8 mouse cellular contexts compared by ENCODE assay signal in the genomic region with DNA sequence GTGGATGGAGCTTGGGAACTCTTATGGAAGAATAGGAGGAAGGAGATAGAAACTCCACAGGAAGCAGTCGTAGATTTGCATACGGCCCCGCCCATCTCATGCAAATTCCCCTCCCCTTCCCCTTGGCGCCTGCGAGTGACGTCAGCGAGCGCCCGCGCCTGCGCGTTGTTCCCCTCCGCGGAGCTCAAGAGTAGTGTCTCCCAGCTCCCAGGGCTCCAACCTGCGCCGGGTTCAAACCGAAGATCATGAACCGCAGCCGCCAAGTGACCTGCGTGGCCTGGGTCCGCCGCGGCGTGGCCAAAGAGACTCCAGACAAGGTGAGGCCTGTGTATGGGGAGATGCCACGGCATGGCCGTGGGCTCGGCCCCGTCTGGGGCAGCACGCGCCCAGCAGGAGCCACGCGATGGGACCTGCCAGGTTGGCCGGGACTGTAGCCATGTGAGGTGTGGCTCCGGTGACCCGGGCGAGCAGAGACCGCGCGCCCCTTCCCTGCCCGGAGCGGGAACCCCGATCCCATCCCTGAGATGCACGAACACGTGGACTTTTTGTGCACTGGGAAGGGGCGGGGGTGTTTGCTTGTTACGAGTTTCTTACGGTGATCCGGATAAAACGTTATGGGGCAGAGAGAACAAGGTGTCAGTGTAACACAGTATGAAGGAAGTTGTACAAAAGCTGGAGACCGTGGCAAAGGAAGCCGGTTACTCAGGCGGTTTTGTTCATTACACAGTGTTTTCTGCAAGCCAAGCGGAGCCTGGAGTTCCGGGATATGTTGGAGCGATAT. TPM values are rescaled to one million over a fixed set of nuclear protein-coding genes. Genes with fewer than 3 reads are reported as not detected.
DNase-seq lines count a peak whose midpoint lies in the region; ATAC-seq and TF ChIP-seq lines count a peak whose summit lies in the region.

No protein-coding gene starts in this region.

- ATAC-seq in heart, embryonic 15.5 days (replicated peaks; ENCODE audit: insufficient number of reproducible peaks, insufficient read depth, low FRiP score, low read depth) = peak; percentile 92
- ATAC-seq in liver, embryonic 14.5 days (ENCODE audit: insufficient read depth) = peak; percentile 90
- ATAC-seq in neural tube, embryonic 11.5 days (ENCODE audit: insufficient read depth, low FRiP score, low TSS enrichment) = peak; percentile 90
- peak; percentile 97 for ATAC-seq in stomach, postnatal 0 days (ENCODE audit: low FRiP score, low TSS enrichment)

- H3K4me3 ChIP-seq in forebrain, embryonic 10.5 days = peak overlapping the region; percentile 98
- peak overlapping the region; percentile 82 for H3K4me3 ChIP-seq in heart, embryonic 15.5 days
- peak overlapping the region; percentile 79 to 82 for H3K4me3 ChIP-seq in liver, embryonic 14.5 days (ENCODE audit: insufficient read depth in 1 of 2, low read depth in 2 of 2, low read length in 2 of 2)
- peak overlapping the region; percentile 90 for H3K4me3 ChIP-seq in neural tube, embryonic 11.5 days (ENCODE audit: low read depth, low read length)
- peak overlapping the region; percentile 96 for H3K4me3 ChIP-seq in stomach, postnatal 0 days (ENCODE audit: low read depth, low read length)

- peak; percentile 73 to 85 for DNase-seq in CD8-positive naive resting alpha-beta T cell, adult 2 months (ENCODE audit: low read depth in 2 of 2, low spot score in 2 of 2)
- peak; percentile 76 for DNase-seq in c-Kit-positive CD71-negative TER-119-negative erythroid progenitor cells, embryonic 14.5 days (ENCODE audit: low read depth)
- DNase-seq in forebrain, embryonic 10.5 days (ENCODE audit: extremely low spot score, low spot score) = peak; percentile 91
- DNase-seq in kidney, postnatal 25 days = peak; percentile 94 to 95
- DNase-seq in liver, embryonic 14.5 days (ENCODE audit: low read depth in 3 of 3, low spot score in 3 of 3) = peak; percentile 68 to 72 (median 71)
- peak; percentile 94 for DNase-seq in neural tube, embryonic 11.5 days (ENCODE audit: low spot score)
- DNase-seq in stomach, postnatal 0 days (ENCODE audit: low spot score) = peak; percentile 94

- no peaks in the 10 kb centered on the region for H3K9me3 ChIP-seq in forebrain, embryonic 10.5 days
- H3K9me3 ChIP-seq in heart, embryonic 15.5 days (replicated peaks) = no peaks in the 10 kb centered on the region
- no peaks in the 10 kb centered on the region for H3K9me3 ChIP-seq in liver, embryonic 14.5 days (ENCODE audit: control insufficient read depth, low read length)
- H3K9me3 ChIP-seq in neural tube, embryonic 11.5 days (ENCODE audit: control insufficient read depth, low read length) = no peaks in the 10 kb centered on the region
- H3K9me3 ChIP-seq in stomach, postnatal 0 days (ENCODE audit: control insufficient read depth, low read length) = no peaks in the 10 kb centered on the region

- H3K9ac ChIP-seq in heart, embryonic 15.5 days = peak overlapping the region; percentile 80
- peak overlapping the region; percentile 70 for H3K9ac ChIP-seq in liver, embryonic 14.5 days (replicated peaks)
- peak overlapping the region; percentile 70 for H3K9ac ChIP-seq in neural tube, embryonic 11.5 days (ENCODE audit: low read length)
- peak overlapping the region; percentile 88 for H3K9ac ChIP-seq in stomach, postnatal 0 days (ENCODE audit: low read length)

- no peak for TF ChIP-seq EP300 in liver, embryonic 14.5 days (IDR thresholded peaks at IDR 0.05; ENCODE audit: low read depth)
- no peak for TF ChIP-seq EP300 in stomach, postnatal 0 days (optimal IDR thresholded peaks at IDR 0.05)

- no peak for TF ChIP-seq CTCF in liver, embryonic 14.5 days (IDR thresholded peaks at IDR 0.05; ENCODE audit: low read depth)
- TF ChIP-seq CTCF in stomach, postnatal 0 days (IDR thresholded peaks at IDR 0.05; ENCODE audit: low read depth) = no peak

- peaks cover 32% of the 10 kb centered on the region for H3K36me3 ChIP-seq in forebrain, embryonic 10.5 days (replicated peaks)
- peaks cover 28% of the 10 kb centered on the region for H3K36me3 ChIP-seq in heart, embryonic 15.5 days
- H3K36me3 ChIP-seq in liver, embryonic 14.5 days (replicated peaks; ENCODE audit: control insufficient read depth, insufficient read depth, low read depth) = peaks cover 7% of the 10 kb centered on the region
- H3K36me3 ChIP-seq in neural tube, embryonic 11.5 days (ENCODE audit: control insufficient read depth, insufficient read depth, low read length) = peaks cover 11% of the 10 kb centered on the region
- H3K36me3 ChIP-seq in stomach, postnatal 0 days (ENCODE audit: control insufficient read depth, insufficient read depth, low read length) = peaks cover 13% of the 10 kb centered on the region

- under 1% methylated on average over 55 of the region's 55 CpGs for WGBS in forebrain, embryonic 10.5 days
- WGBS in heart, embryonic 15.5 days = under 1% methylated on average over 55 of the region's 55 CpGs
- under 1% methylated on average over 55 of the region's 55 CpGs for WGBS in liver, embryonic 14.5 days (ENCODE audit: insufficient replicate concordance)
- under 1% methylated on average over 55 of the region's 55 CpGs for WGBS in neural tube, embryonic 11.5 days
- WGBS in stomach, postnatal 0 days = under 1% methylated on average over 55 of the region's 55 CpGs

- peak overlapping the region; percentile 68 for H3K4me2 ChIP-seq in heart, embryonic 15.5 days
- peak overlapping the region; percentile 85 for H3K4me2 ChIP-seq in liver, embryonic 14.5 days (ENCODE audit: low read depth)
- H3K4me2 ChIP-seq in neural tube, embryonic 11.5 days (ENCODE audit: low read depth) = peak overlapping the region; percentile 83
- peak overlapping the region; percentile 78 for H3K4me2 ChIP-seq in stomach, postnatal 0 days (replicated peaks; ENCODE audit: low read depth)

- peaks cover 16% of the 10 kb centered on the region for H3K4me1 ChIP-seq in forebrain, embryonic 10.5 days
- H3K4me1 ChIP-seq in heart, embryonic 15.5 days (replicated peaks) = peaks cover 9% of the 10 kb centered on the region
- H3K4me1 ChIP-seq in liver, embryonic 14.5 days (replicated peaks; ENCODE audit: control insufficient read depth in 2 of 2, insufficient read depth in 2 of 2, low read length in 1 of 2) = peaks cover 0 to 7% of the 10 kb centered on the region in 2 experiments; a peak in 3 of 4 replicates
- H3K4me1 ChIP-seq in neural tube, embryonic 11.5 days (ENCODE audit: control insufficient read depth, insufficient read depth, low read length) = peaks cover 4% of the 10 kb centered on the region; the same call in 1 of the 2 replicates
- no peaks in the 10 kb centered on the region for H3K4me1 ChIP-seq in stomach, postnatal 0 days (replicated peaks; ENCODE audit: control insufficient read depth, insufficient read depth)

- no peaks in the 10 kb centered on the region for H3K27me3 ChIP-seq in forebrain, embryonic 10.5 days (ENCODE audit: poor library complexity, severe bottlenecking)
- no peaks in the 10 kb centered on the region for H3K27me3 ChIP-seq in heart, embryonic 15.5 days
- H3K27me3 ChIP-seq in liver, embryonic 14.5 days (ENCODE audit: control insufficient read depth, insufficient read depth, low read length) = no peaks in the 10 kb centered on the region
- no peaks in the 10 kb centered on the region for H3K27me3 ChIP-seq in neural tube, embryonic 11.5 days (ENCODE audit: control insufficient read depth, insufficient read depth, low read length)
- H3K27me3 ChIP-seq in stomach, postnatal 0 days (ENCODE audit: control insufficient read depth, insufficient read depth, low read length) = no peaks in the 10 kb centered on the region

- peak overlapping the region; percentile 90 for H3K27ac ChIP-seq in forebrain, embryonic 10.5 days
- H3K27ac ChIP-seq in heart, embryonic 15.5 days = peak overlapping the region; percentile 61
- H3K27ac ChIP-seq in liver, embryonic 14.5 days = peak overlapping the region; percentile 6; the same call in 1 of the 2 replicates
- no peak overlapping the region for H3K27ac ChIP-seq in neural tube, embryonic 11.5 days (ENCODE audit: low read depth, low read length)
- H3K27ac ChIP-seq in stomach, postnatal 0 days (replicated peaks) = peak overlapping the region; percentile 65; the same call in 1 of the 2 replicates

RNA-seq across cellular contexts. Expression of a gene that starts 42.6 kb away (rescaled TPM):
- 118 and 128 TPM in 2 replicates for polyA plus RNA-seq in forebrain, embryonic 10.5 days (2016; fragmentation: Nextera tagmentation; extraction: Ambion mirVana)
- 37.5 and 44.3 TPM in 2 replicates for polyA plus RNA-seq in heart, embryonic 15.5 days (2015; fragmentation: Nextera tagmentation; extraction: Ambion mirVana)
- 9.6 and 14.4 TPM in 2 replicates for polyA plus RNA-seq in liver, embryonic 14.5 days (2012; rRNA removed)
- 32.0 and 36.3 TPM in 2 replicates for polyA plus RNA-seq in liver, embryonic 14.5 days (2014; fragmentation: Nextera tagmentation; extraction: Ambion mirVana)
- polyA plus RNA-seq in neural tube, embryonic 11.5 days (2014; fragmentation: Nextera tagmentation; extraction: Ambion mirVana) = 92.1 and 98.8 TPM in 2 replicates
- 30.2 and 31.9 TPM in 2 replicates for polyA plus RNA-seq in stomach, postnatal 0 days (2015; fragmentation: Nextera tagmentation; extraction: Ambion mirVana)

RNA-seq across cellular contexts. Expression of a gene that starts 45.1 kb away (rescaled TPM):
- 23.7 and 25.8 TPM in 2 replicates for polyA plus RNA-seq in forebrain, embryonic 10.5 days (2016; fragmentation: Nextera tagmentation; extraction: Ambion mirVana)
- polyA plus RNA-seq in heart, embryonic 15.5 days (2015; fragmentation: Nextera tagmentation; extraction: Ambion mirVana) = 7.9 and 10.3 TPM in 2 replicates
- polyA plus RNA-seq in liver, embryonic 14.5 days (2012; rRNA removed) = 7.5 and 8.6 TPM in 2 replicates
- polyA plus RNA-seq in liver, embryonic 14.5 days (2014; fragmentation: Nextera tagmentation; extraction: Ambion mirVana) = 5.9 and 7.2 TPM in 2 replicates
- polyA plus RNA-seq in neural tube, embryonic 11.5 days (2014; fragmentation: Nextera tagmentation; extraction: Ambion mirVana) = 40.7 and 45.1 TPM in 2 replicates
- 5.3 and 6.7 TPM in 2 replicates for polyA plus RNA-seq in stomach, postnatal 0 days (2015; fragmentation: Nextera tagmentation; extraction: Ambion mirVana)

RNA-seq across cellular contexts. Expression of a gene that starts 55.6 kb away (rescaled TPM):
- polyA plus RNA-seq in forebrain, embryonic 10.5 days (2016; fragmentation: Nextera tagmentation; extraction: Ambion mirVana) = 0.32 and 0.42 TPM in 2 replicates
- not detected in 2 replicates for polyA plus RNA-seq in heart, embryonic 15.5 days (2015; fragmentation: Nextera tagmentation; extraction: Ambion mirVana)
- polyA plus RNA-seq in liver, embryonic 14.5 days (2012; rRNA removed) = not detected in 2 replicates
- polyA plus RNA-seq in liver, embryonic 14.5 days (2014; fragmentation: Nextera tagmentation; extraction: Ambion mirVana) = not detected in 2 replicates
- polyA plus RNA-seq in neural tube, embryonic 11.5 days (2014; fragmentation: Nextera tagmentation; extraction: Ambion mirVana) = 0.23 and 0.97 TPM in 2 replicates
- polyA plus RNA-seq in stomach, postnatal 0 days (2015; fragmentation: Nextera tagmentation; extraction: Ambion mirVana) = 0.30 and 0.52 TPM in 2 replicates
